Mouse (Mus musculus) testis, adult 2 months (tissue): ENCODE results near the gene Fzd1.

Experiments used
- CTCF ChIP-seq: fragments of 200-500 bp; IDR thresholded peaks from 2 replicates; pipeline ENCODE4 v1.5.1; 2012; ENCODE audit warnings: low read depth, mild to moderate bottlenecking, inconsistent platforms, low read length, moderate library complexity; ENCODE audit not compliant: control insufficient read depth, insufficient read depth, insufficient replicate concordance
- POLR2A ChIP-seq: fragments of 200-500 bp; IDR thresholded peaks from 2 replicates; pipeline ENCODE4 v1.6.1; 2012; ENCODE audit warnings: low read depth, mild to moderate bottlenecking, inconsistent platforms, low read length, moderate library complexity; ENCODE audit not compliant: control insufficient read depth

- TF ChIP-seq POLR2A (no peak), CTCF (no peak)
Observed at GRCm38 (mm10) chr5:4767896-4768295, 10.1 kb upstream of the Fzd1 start.
